Mouse (Mus musculus) intestine, embryonic 16.5 days (tissue): Measurements from ENCODE around the gene Kalrn. TPM values are rescaled to one million over a fixed set of nuclear protein-coding genes. Genes with fewer than 3 reads are reported as not detected.
A peak's percentile ranks its signal among the peaks of the same experiment; 100 is the strongest.

Source experiments
- ATAC-seq: fragments of 200-750 bp; cut with Nextera tagmentation; 2 replicates; pipeline ENCODE4 v1.8.0; 2017; ENCODE audit warnings: moderate TSS enrichment, moderate library complexity
- H3K27ac ChIP-seq: fragments of 300-500 bp; sonication (generic); 2 replicates; pipeline ENCODE4 v1.5.1; 2014; ENCODE audit warnings: mild to moderate bottlenecking, low read length
- H3K27me3 ChIP-seq: fragments of 300-500 bp; sonication (generic); replicated peaks from 2 replicates; pipeline ENCODE4 v1.6.1; 2014; ENCODE audit warnings: low read length, control low read depth, mixed read lengths; ENCODE audit not compliant: control insufficient read depth, insufficient read depth
- H3K36me3 ChIP-seq: fragments of 300-500 bp; sonication (generic); 2 replicates; pipeline ENCODE4 v1.6.1; 2014; ENCODE audit warnings: low read length, control low read depth; ENCODE audit not compliant: control insufficient read depth, insufficient read depth
- H3K4me1 ChIP-seq: fragments of 300-500 bp; sonication (generic); 2 replicates; pipeline ENCODE4 v1.6.1; 2014; ENCODE audit warnings: low read length, control low read depth, mixed read lengths; ENCODE audit not compliant: control insufficient read depth, insufficient read depth
- H3K4me2 ChIP-seq: fragments of 300-500 bp; sonication (generic); 2 replicates; pipeline ENCODE4 v1.6.1; 2014; ENCODE audit warnings: low read depth, low read length, control low read depth
- H3K4me3 ChIP-seq: fragments of 300-500 bp; sonication (generic); 2 replicates; pipeline ENCODE4 v1.5.1; 2014; ENCODE audit warnings: mild to moderate bottlenecking, low read length
- H3K9ac ChIP-seq: fragments of 300-500 bp; sonication (generic); 2 replicates; pipeline ENCODE4 v1.6.1; 2014; ENCODE audit warnings: low read depth, low read length
- H3K9me3 ChIP-seq: fragments of 300-500 bp; sonication (generic); 2 replicates; pipeline ENCODE4 v1.6.1; 2016; ENCODE audit warnings: low read length, control low read depth; ENCODE audit not compliant: control insufficient read depth
- WGBS: fragments of 180-500 bp; shearing (Covaris S2); extraction: QIAGEN DNeasy Blood & Tissue Kit; methylation state at CpG from one replicate; pipeline ENCODE4 v1.1.7; 2014; 5-methylcytosine and 5-hydroxymethylcytosine counted together
- polyA plus RNA-seq: library from polyadenylated mRNA; unstranded; fragments of >200 nt; fragmentation: Nextera tagmentation; extraction: Ambion mirVana; gene quantifications from 2 replicates; pipeline ENCODE4 v1.2.1, GENCODE M21; 2015

Gene Kalrn
- polyA plus RNA-seq, 1 experiment from 2014 or later: 11.1 TPM

DNA sequence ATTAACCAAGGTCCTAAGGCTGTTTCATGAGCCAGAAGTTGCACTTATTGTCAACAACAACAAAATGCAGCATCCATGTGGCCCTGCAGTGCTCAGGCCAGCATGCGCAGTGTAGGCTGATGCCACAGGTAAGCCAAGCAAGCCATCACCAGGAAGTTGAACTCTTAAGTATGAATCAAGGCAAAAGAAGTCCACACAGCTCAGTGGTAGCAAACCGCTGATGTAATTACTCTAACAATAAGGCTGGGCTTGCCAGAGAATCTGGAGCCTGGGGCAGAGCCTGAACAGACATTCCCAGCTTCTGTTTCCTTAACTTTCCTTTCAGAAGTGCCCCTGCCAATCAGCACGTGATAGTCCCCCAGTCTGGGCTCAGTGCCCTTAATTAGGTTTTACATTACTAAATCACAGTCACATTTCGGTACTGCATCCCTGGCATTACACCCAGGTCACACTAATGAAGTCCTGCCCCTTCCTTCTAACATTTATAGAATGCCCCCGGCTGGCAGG is 34.6 kb downstream of the Kalrn start:
- H3K4me2 ChIP-seq: no peak overlapping the region
- H3K27me3 ChIP-seq: no peaks in the 10 kb centered on the region
- H3K4me1 ChIP-seq: no peaks in the 10 kb centered on the region
- no peaks in the 10 kb centered on the region; the same call in 1 of the 2 replicates for H3K9me3 ChIP-seq
- H3K4me3 ChIP-seq: no peak overlapping the region
- H3K27ac ChIP-seq: no peak overlapping the region
- ATAC-seq: no peak
- H3K9ac ChIP-seq: no peak overlapping the region
- WGBS: 74% methylated on average over 5 of the region's 5 CpGs
- H3K36me3 ChIP-seq: no peaks in the 10 kb centered on the region

DNA sequence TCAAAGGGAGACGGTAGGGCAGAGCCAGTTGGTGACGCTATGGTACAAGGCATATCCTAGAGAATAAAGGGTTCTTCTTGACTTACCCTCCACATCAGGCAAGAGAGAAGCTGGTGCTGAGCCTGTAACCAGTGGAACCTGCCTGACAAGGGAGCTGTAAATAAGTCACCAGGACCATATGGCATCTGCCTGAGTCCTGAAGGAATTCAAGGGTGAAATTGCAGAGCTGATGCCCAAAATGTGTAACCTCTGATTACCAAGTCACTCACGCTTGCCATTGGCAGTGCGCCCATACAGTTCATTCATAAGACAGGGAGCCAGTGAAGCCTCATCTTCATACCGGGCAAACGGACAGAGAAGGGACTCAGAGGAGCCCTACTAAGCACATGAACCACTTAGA is 37.0 kb downstream of the Kalrn start:
- Histone ChIP-seq H3K27ac (no peak overlapping the region), H3K9me3 (no peaks in the 10 kb centered on the region), H3K4me1 (no peaks in the 10 kb centered on the region), H3K4me3 (no peak overlapping the region), H3K4me2 (no peak overlapping the region), H3K9ac (no peak overlapping the region), H3K36me3 (no peaks in the 10 kb centered on the region), H3K27me3 (no peaks in the 10 kb centered on the region)
- ATAC-seq: no peak
- WGBS: 65% methylated on average over 6 of the region's 6 CpGs

- WGBS: 42% methylated on average over 7 of the region's 7 CpGs
- H3K27me3 ChIP-seq: no peaks in the 10 kb centered on the region
- no peak overlapping the region for H3K4me2 ChIP-seq
- H3K36me3 ChIP-seq: no peaks in the 10 kb centered on the region
- no peaks in the 10 kb centered on the region for H3K9me3 ChIP-seq
- no peak for ATAC-seq
- H3K4me1 ChIP-seq: no peaks in the 10 kb centered on the region
- no peak overlapping the region for H3K4me3 ChIP-seq
- no peak overlapping the region for H3K9ac ChIP-seq
- no peak overlapping the region for H3K27ac ChIP-seq
These were observed 38.2 kb downstream of the Kalrn start for GRCm38 (mm10) chr16:34535135-34535534.

DNA sequence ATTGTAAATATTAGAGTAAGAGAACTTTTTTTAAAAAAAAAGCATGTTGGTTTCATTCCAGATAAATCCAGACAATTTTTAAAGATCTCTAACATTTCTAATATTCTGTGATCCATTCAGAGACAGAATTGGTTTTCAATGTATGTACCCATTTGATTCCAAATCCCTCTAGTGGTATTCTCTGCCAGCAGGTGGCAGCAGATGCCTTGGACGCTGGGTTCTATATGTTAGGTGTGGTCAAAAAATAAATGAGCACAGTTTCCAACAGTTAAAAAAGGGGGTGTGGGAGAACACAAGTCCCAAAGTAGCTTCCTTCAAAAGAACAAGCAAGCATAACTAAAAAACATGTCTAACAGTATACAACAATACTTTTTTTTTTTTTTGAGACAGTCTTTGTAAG is 41.8 kb downstream of the Kalrn start:
- no peaks in the 10 kb centered on the region for H3K36me3 ChIP-seq
- no peak overlapping the region for H3K27ac ChIP-seq
- H3K4me2 ChIP-seq: no peak overlapping the region
- no peak overlapping the region for H3K4me3 ChIP-seq
- 5% methylated on average over 1 of the region's 1 CpGs for WGBS
- peaks cover 12% of the 10 kb centered on the region for H3K4me1 ChIP-seq
- H3K27me3 ChIP-seq: no peaks in the 10 kb centered on the region
- no peak overlapping the region for H3K9ac ChIP-seq
- H3K9me3 ChIP-seq: no peaks in the 10 kb centered on the region
- ATAC-seq: no peak

GRCm38 (mm10) chr16:34530029-34530428 is 43.3 kb downstream of the Kalrn start:
- no peak overlapping the region for H3K4me3 ChIP-seq
- no peaks in the 10 kb centered on the region for H3K27me3 ChIP-seq
- no peaks in the 10 kb centered on the region for H3K9me3 ChIP-seq
- H3K36me3 ChIP-seq: no peaks in the 10 kb centered on the region
- H3K4me2 ChIP-seq: no peak overlapping the region
- H3K9ac ChIP-seq: no peak overlapping the region
- no peak for ATAC-seq
- 82% methylated on average over 5 of the region's 5 CpGs for WGBS
- H3K4me1 ChIP-seq: peaks cover 16% of the 10 kb centered on the region
- no peak overlapping the region for H3K27ac ChIP-seq

DNA sequence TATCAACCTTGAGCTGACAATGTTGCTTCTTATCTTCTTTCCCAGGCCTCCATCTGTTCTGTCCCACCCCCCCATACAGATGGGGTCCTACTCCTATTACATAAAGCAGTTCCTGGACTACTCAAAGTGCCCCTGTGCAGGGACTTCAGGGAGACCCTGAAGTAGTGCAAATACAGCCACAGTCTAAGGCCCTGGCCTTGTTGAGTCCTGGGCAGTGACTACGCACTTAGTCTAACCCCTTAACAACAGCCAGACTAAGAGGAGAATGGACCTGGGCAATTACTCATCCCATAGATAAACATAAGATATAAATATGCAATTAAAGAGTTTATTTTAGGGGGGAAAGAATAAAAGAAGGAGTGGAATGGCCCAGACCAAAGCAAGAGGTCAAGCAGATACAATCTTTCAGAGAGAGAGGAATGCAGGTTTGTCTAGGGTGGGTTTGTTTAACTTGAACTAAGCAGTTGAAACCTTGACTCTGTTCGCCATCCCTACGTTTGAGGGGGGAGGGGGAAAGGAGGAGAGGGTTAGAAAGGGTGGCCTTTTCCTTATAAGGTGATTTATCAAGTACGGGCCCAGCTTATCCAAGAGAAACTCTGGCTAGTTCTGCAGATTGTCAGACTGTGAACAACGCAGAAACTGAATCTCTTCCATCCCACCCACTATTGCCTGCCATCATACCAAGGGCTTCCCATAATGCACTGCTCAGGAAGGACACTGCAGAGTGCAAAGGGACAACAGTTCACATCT is 44.9 kb downstream of the Kalrn start:
- H3K36me3 ChIP-seq: no peaks in the 10 kb centered on the region
- no peak overlapping the region for H3K4me2 ChIP-seq
- no peak overlapping the region for H3K4me3 ChIP-seq
- 0 out of 2 replicates have a peak overlapping the region, but pooled peaks have one; percentile 26 for H3K27ac ChIP-seq
- peak; percentile 55 for ATAC-seq
- H3K27me3 ChIP-seq: no peaks in the 10 kb centered on the region
- 31% methylated on average over 5 of the region's 5 CpGs for WGBS
- no peaks in the 10 kb centered on the region for H3K9me3 ChIP-seq
- peaks cover 16% of the 10 kb centered on the region for H3K4me1 ChIP-seq
- H3K9ac ChIP-seq: no peak overlapping the region

DNA sequence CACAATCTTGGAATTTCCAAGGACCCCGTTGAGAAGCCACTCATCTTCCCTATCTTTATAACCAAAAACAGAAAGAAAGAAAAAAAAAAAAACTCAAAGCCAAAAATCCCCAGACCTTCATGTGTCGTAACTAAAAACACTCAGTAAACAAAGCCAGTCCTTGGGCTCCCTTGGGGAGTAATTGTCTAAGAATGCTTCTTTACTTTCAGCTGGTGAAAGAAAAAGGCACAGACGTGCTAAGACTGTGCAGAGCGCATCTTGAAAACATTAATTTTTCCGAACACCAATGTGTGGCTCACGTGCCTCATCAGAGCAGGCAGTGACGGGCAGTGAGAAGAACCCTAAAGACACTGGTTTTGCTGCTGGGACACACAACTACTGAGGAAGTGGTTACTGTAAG is 47.0 kb downstream of the Kalrn start:
- Histone ChIP-seq H3K27me3 (no peaks in the 10 kb centered on the region), H3K4me1 (peaks cover 16% of the 10 kb centered on the region), H3K9me3 (no peaks in the 10 kb centered on the region), H3K4me2 (no peak overlapping the region), H3K36me3 (no peaks in the 10 kb centered on the region), H3K4me3 (no peak overlapping the region), H3K9ac (no peak overlapping the region), H3K27ac (no peak overlapping the region)
- 65% methylated on average over 7 of the region's 7 CpGs for WGBS
- no peak for ATAC-seq

DNA sequence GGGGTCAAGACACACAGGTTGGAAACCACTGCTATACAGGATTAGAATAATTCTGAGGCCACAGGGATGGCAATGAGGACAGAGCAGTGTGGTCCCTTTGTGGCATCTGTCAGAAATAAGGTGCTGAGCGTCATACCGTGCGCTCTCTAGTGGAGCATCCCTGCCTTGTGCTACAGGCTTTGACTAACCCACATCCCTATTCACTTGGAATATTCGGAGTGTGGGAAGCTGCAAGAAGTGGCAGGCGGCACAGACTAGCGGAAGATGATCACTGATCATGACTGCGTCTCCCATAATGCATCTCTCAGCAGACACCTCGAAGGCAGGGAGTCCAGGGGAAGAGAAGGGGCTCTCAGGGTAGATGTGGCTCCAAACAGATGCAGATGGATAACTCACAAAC is 47.5 kb downstream of the Kalrn start:
- Histone ChIP-seq H3K4me2 (no peak overlapping the region), H3K27ac (no peak overlapping the region), H3K4me3 (no peak overlapping the region), H3K9me3 (no peaks in the 10 kb centered on the region), H3K4me1 (peaks cover 16% of the 10 kb centered on the region), H3K9ac (no peak overlapping the region), H3K36me3 (no peaks in the 10 kb centered on the region), H3K27me3 (no peaks in the 10 kb centered on the region)
- no peak for ATAC-seq
- WGBS: 85% methylated on average over 8 of the region's 8 CpGs

- Histone ChIP-seq H3K9me3 (no peaks in the 10 kb centered on the region), H3K4me3 (no peak overlapping the region), H3K27ac (peak overlapping the region; percentile 24; the same call in 1 of the 2 replicates), H3K4me2 (no peak overlapping the region), H3K4me1 (peaks cover 16% of the 10 kb centered on the region), H3K27me3 (no peaks in the 10 kb centered on the region), H3K36me3 (no peaks in the 10 kb centered on the region), H3K9ac (no peak overlapping the region)
- ATAC-seq: no peak
- 60% methylated on average over 3 of the region's 3 CpGs for WGBS
These were observed 48.1 kb downstream of the Kalrn start for GRCm38 (mm10) chr16:34525205-34525604.
